Mouse (Mus musculus): Measurements from ENCODE around the gene Ampd1. TPM values are rescaled to one million over a fixed set of nuclear protein-coding genes. Genes with fewer than 3 reads are reported as not detected.

Ampd1 gene
- total RNA-seq, 2 experiments from 2014 or later, result not detected

GRCm38 (mm10) chr3:103101909-103102308 lies 28.1 kb downstream of the Ampd1 start:
- peak; percentile 70 for ATAC-seq (replicated peaks; ENCODE audit: low FRiP score, poor library complexity, severe bottlenecking)

GRCm38 (mm10) chr3:103102454-103103390 lies 28.9 kb downstream of the Ampd1 start, which contains the start of gene Dennd2c:
TSS of gene Dennd2c (plus strand) at chr3:103102604.
- ATAC-seq (replicated peaks; ENCODE audit: low FRiP score, poor library complexity, severe bottlenecking), result peak; percentile 91

GRCm38 (mm10) chr3:103107565-103108240 lies 33.9 kb downstream of the Ampd1 start:
- ATAC-seq (replicated peaks; ENCODE audit: low FRiP score, poor library complexity, severe bottlenecking), result no peak

- ATAC-seq (replicated peaks; ENCODE audit: low FRiP score, poor library complexity, severe bottlenecking), result no peak
These were observed 38.4 kb downstream of the Ampd1 start for GRCm38 (mm10) chr3:103112216-103112615.

GRCm38 (mm10) chr3:103123636-103124035 lies 49.8 kb downstream of the Ampd1 start:
- ATAC-seq (replicated peaks; ENCODE audit: low FRiP score, poor library complexity, severe bottlenecking), result no peak

- no peak for ATAC-seq (replicated peaks; ENCODE audit: low FRiP score, poor library complexity, severe bottlenecking)
These were observed 52.3 kb downstream of the Ampd1 start for GRCm38 (mm10) chr3:103126138-103126537.

- ATAC-seq (replicated peaks; ENCODE audit: low FRiP score, poor library complexity, severe bottlenecking), result no peak
These were observed 53.4 kb downstream of the Ampd1 start for GRCm38 (mm10) chr3:103127177-103127576.

GRCm38 (mm10) chr3:103127721-103128120 lies 53.9 kb downstream of the Ampd1 start:
- ATAC-seq (replicated peaks; ENCODE audit: low FRiP score, poor library complexity, severe bottlenecking), result no peak

GRCm38 (mm10) chr3:103128251-103128650 lies 54.4 kb downstream of the Ampd1 start:
- ATAC-seq (replicated peaks; ENCODE audit: low FRiP score, poor library complexity, severe bottlenecking), result no peak

GRCm38 (mm10) chr3:103129367-103130159 lies 55.7 kb downstream of the Ampd1 start:
- ATAC-seq (replicated peaks; ENCODE audit: low FRiP score, poor library complexity, severe bottlenecking), result peak; percentile 89

GRCm38 (mm10) chr3:103130236-103130751 lies 56.5 kb downstream of the Ampd1 start:
- ATAC-seq (replicated peaks; ENCODE audit: low FRiP score, poor library complexity, severe bottlenecking), result peak; percentile 79

GRCm38 (mm10) chr3:103133098-103133497 lies 59.3 kb downstream of the Ampd1 start:
- no peak for ATAC-seq (replicated peaks; ENCODE audit: low FRiP score, poor library complexity, severe bottlenecking)

- no peak for ATAC-seq (replicated peaks; ENCODE audit: low FRiP score, poor library complexity, severe bottlenecking)
These were observed 62.7 kb downstream of the Ampd1 start for GRCm38 (mm10) chr3:103136414-103137077.

GRCm38 (mm10) chr3:103139047-103139446 lies 65.2 kb downstream of the Ampd1 start:
- ATAC-seq (replicated peaks; ENCODE audit: low FRiP score, poor library complexity, severe bottlenecking), result no peak

GRCm38 (mm10) chr3:103140095-103140838 lies 66.5 kb downstream of the Ampd1 start:
- ATAC-seq (replicated peaks; ENCODE audit: low FRiP score, poor library complexity, severe bottlenecking), result peak; percentile 81

GRCm38 (mm10) chr3:103141287-103141686 lies 67.5 kb downstream of the Ampd1 start:
- peak; percentile 95 for ATAC-seq (replicated peaks; ENCODE audit: low FRiP score, poor library complexity, severe bottlenecking)

GRCm38 (mm10) chr3:103142366-103142765 lies 68.6 kb downstream of the Ampd1 start:
- no peak for ATAC-seq (replicated peaks; ENCODE audit: low FRiP score, poor library complexity, severe bottlenecking)

- no peak for ATAC-seq (replicated peaks; ENCODE audit: low FRiP score, poor library complexity, severe bottlenecking)
These were observed 71.5 kb downstream of the Ampd1 start for GRCm38 (mm10) chr3:103145336-103145735.

GRCm38 (mm10) chr3:103145791-103146190 lies 72.0 kb downstream of the Ampd1 start:
- no peak for ATAC-seq (replicated peaks; ENCODE audit: low FRiP score, poor library complexity, severe bottlenecking)

Measured in erythroid progenitor cell, adult 5-6 weeks (primary cell).